Mouse (Mus musculus): ENCODE measurements at regions not wholly inside any gene's neighbourhood (a gene's known extent, or its start where the extent isn't known, plus 50 kb on each side); places are given as distances from the start of the nearest gene placed in this dataset.

GRCm38 (mm10) chr5:37919102-37919501 lies 94.7 kb upstream of the Msx1 start:
- Histone ChIP-seq H3K27ac (ENCODE audit: control insufficient read depth, insufficient read depth, low read depth, low read length) (no peak overlapping the region), H3K4me1 (ENCODE audit: control insufficient read depth, insufficient read depth, low read length) (no peaks in the 10 kb centered on the region; the same call in 1 of the 2 replicates), H3K4me3 (ENCODE audit: control insufficient read depth, low read depth, low read length) (no peak overlapping the region), H3K36me3 (ENCODE audit: control insufficient read depth, insufficient read depth, low read length) (no peaks in the 10 kb centered on the region), H3K27me3 (ENCODE audit: control insufficient read depth, insufficient read depth, low read length) (no peaks in the 10 kb centered on the region; the same call in 1 of the 2 replicates)
- TF ChIP-seq POLR2A (IDR thresholded peaks at IDR 0.05; ENCODE audit: control insufficient read depth, low read depth, low read length) (no peak), CTCF (IDR thresholded peaks at IDR 0.05; ENCODE audit: control insufficient read depth, insufficient read depth, insufficient replicate concordance, low read depth, low read length) (no peak)

- Histone ChIP-seq H3K4me3 (ENCODE audit: control insufficient read depth, low read depth, low read length) (no peak overlapping the region), H3K27me3 (ENCODE audit: control insufficient read depth, insufficient read depth, low read length) (no peaks in the 10 kb centered on the region; the same call in 1 of the 2 replicates), H3K4me1 (ENCODE audit: control insufficient read depth, insufficient read depth, low read length) (no peaks in the 10 kb centered on the region; the same call in 1 of the 2 replicates), H3K36me3 (ENCODE audit: control insufficient read depth, insufficient read depth, low read length) (no peaks in the 10 kb centered on the region), H3K27ac (ENCODE audit: control insufficient read depth, insufficient read depth, low read depth, low read length) (no peak overlapping the region)
- TF ChIP-seq POLR2A (IDR thresholded peaks at IDR 0.05; ENCODE audit: control insufficient read depth, low read depth, low read length) (no peak), CTCF (IDR thresholded peaks at IDR 0.05; ENCODE audit: control insufficient read depth, insufficient read depth, insufficient replicate concordance, low read depth, low read length) (no peak)
Observed at GRCm38 (mm10) chr5:37918001-37918707, 93.8 kb upstream of the Msx1 start.

GRCm38 (mm10) chr5:37917161-37917560 lies 92.8 kb upstream of the Msx1 start:
- Histone ChIP-seq H3K4me3 (ENCODE audit: control insufficient read depth, low read depth, low read length) (no peak overlapping the region), H3K27me3 (ENCODE audit: control insufficient read depth, insufficient read depth, low read length) (no peaks in the 10 kb centered on the region; the same call in 1 of the 2 replicates), H3K27ac (ENCODE audit: control insufficient read depth, insufficient read depth, low read depth, low read length) (no peak overlapping the region), H3K36me3 (ENCODE audit: control insufficient read depth, insufficient read depth, low read length) (no peaks in the 10 kb centered on the region), H3K4me1 (ENCODE audit: control insufficient read depth, insufficient read depth, low read length) (no peaks in the 10 kb centered on the region; the same call in 1 of the 2 replicates)
- TF ChIP-seq CTCF (IDR thresholded peaks at IDR 0.05; ENCODE audit: control insufficient read depth, insufficient read depth, insufficient replicate concordance, low read depth, low read length): no peak

GRCm38 (mm10) chr5:37904683-37905352 lies 80.4 kb upstream of the Msx1 start:
- TF ChIP-seq POLR2A (IDR thresholded peaks at IDR 0.05; ENCODE audit: control insufficient read depth, low read depth, low read length): no peak
- TF ChIP-seq CTCF (IDR thresholded peaks at IDR 0.05; ENCODE audit: control insufficient read depth, insufficient read depth, insufficient replicate concordance, low read depth, low read length): peak; percentile 38; the same call in 1 of the 2 replicates
- H3K27me3 ChIP-seq (ENCODE audit: control insufficient read depth, insufficient read depth, low read length): no peaks in the 10 kb centered on the region

GRCm38 (mm10) chr5:37903861-37904260 lies 79.5 kb upstream of the Msx1 start:
- Histone ChIP-seq H3K27ac (ENCODE audit: control insufficient read depth, insufficient read depth, low read depth, low read length) (no peak overlapping the region), H3K4me3 (ENCODE audit: control insufficient read depth, low read depth, low read length) (no peak overlapping the region), H3K27me3 (ENCODE audit: control insufficient read depth, insufficient read depth, low read length) (no peaks in the 10 kb centered on the region), H3K36me3 (ENCODE audit: control insufficient read depth, insufficient read depth, low read length) (no peaks in the 10 kb centered on the region), H3K4me1 (ENCODE audit: control insufficient read depth, insufficient read depth, low read length) (peaks cover 14% of the 10 kb centered on the region)
- TF ChIP-seq POLR2A (IDR thresholded peaks at IDR 0.05; ENCODE audit: control insufficient read depth, low read depth, low read length) (no peak), CTCF (IDR thresholded peaks at IDR 0.05; ENCODE audit: control insufficient read depth, insufficient read depth, insufficient replicate concordance, low read depth, low read length) (no peak)

More at GRCm38 (mm10) chr5:37904683-37905352, 80.4 kb upstream of the Msx1 start:
- H3K4me3 ChIP-seq (ENCODE audit: control insufficient read depth, low read depth, low read length): no peak overlapping the region
- no peaks in the 10 kb centered on the region for H3K36me3 ChIP-seq (ENCODE audit: control insufficient read depth, insufficient read depth, low read length)
- H3K4me1 ChIP-seq (ENCODE audit: control insufficient read depth, insufficient read depth, low read length): peaks cover 14% of the 10 kb centered on the region
- no peak overlapping the region for H3K27ac ChIP-seq (ENCODE audit: control insufficient read depth, insufficient read depth, low read depth, low read length)

GRCm38 (mm10) chr5:37902741-37903140 lies 78.4 kb upstream of the Msx1 start:
- no peaks in the 10 kb centered on the region for H3K27me3 ChIP-seq (ENCODE audit: control insufficient read depth, insufficient read depth, low read length)
- TF ChIP-seq CTCF (IDR thresholded peaks at IDR 0.05; ENCODE audit: control insufficient read depth, insufficient read depth, insufficient replicate concordance, low read depth, low read length) (no peak), POLR2A (IDR thresholded peaks at IDR 0.05; ENCODE audit: control insufficient read depth, low read depth, low read length) (no peak)
- H3K4me1 ChIP-seq (ENCODE audit: control insufficient read depth, insufficient read depth, low read length): peaks cover 14% of the 10 kb centered on the region
- H3K27ac ChIP-seq (ENCODE audit: control insufficient read depth, insufficient read depth, low read depth, low read length): no peak overlapping the region
- H3K36me3 ChIP-seq (ENCODE audit: control insufficient read depth, insufficient read depth, low read length): no peaks in the 10 kb centered on the region
- H3K4me3 ChIP-seq (ENCODE audit: control insufficient read depth, low read depth, low read length): peak overlapping the region; percentile 20; the same call in 1 of the 2 replicates

- Histone ChIP-seq H3K27me3 (ENCODE audit: control insufficient read depth, insufficient read depth, low read length) (no peaks in the 10 kb centered on the region), H3K4me1 (ENCODE audit: control insufficient read depth, insufficient read depth, low read length) (peaks cover 14% of the 10 kb centered on the region), H3K36me3 (ENCODE audit: control insufficient read depth, insufficient read depth, low read length) (no peaks in the 10 kb centered on the region), H3K27ac (ENCODE audit: control insufficient read depth, insufficient read depth, low read depth, low read length) (no peak overlapping the region), H3K4me3 (ENCODE audit: control insufficient read depth, low read depth, low read length) (peak overlapping the region; percentile 65)
- no peak for TF ChIP-seq CTCF (IDR thresholded peaks at IDR 0.05; ENCODE audit: control insufficient read depth, insufficient read depth, insufficient replicate concordance, low read depth, low read length)
- TF ChIP-seq POLR2A (IDR thresholded peaks at IDR 0.05; ENCODE audit: control insufficient read depth, low read depth, low read length): no peak
Observed at GRCm38 (mm10) chr5:37901861-37902291, 77.5 kb upstream of the Msx1 start.

Data from testis, adult 2 months (tissue).